Mouse (Mus musculus): ENCODE data around the gene Tm9sf1.

Gene Tm9sf1

GRCm38 (mm10) chr14:55643060-55643907 lies at the start of gene Tm9sf1:
Tm9sf1 (minus strand) TSS chr14:55643806.
- peak; percentile 75 for DNase-seq (ENCODE audit: low spot score)

GRCm38 (mm10) chr14:55689433-55689832 lies 45.8 kb upstream of the Tm9sf1 start:
- no peak for DNase-seq (ENCODE audit: low spot score)

GRCm38 (mm10) chr14:55682118-55682493 lies 38.5 kb upstream of the Tm9sf1 start:
- no peak for DNase-seq (ENCODE audit: low spot score)

- DNase-seq (ENCODE audit: low spot score) = peak; percentile 96
Measured at GRCm38 (mm10) chr14:55681160-55682117, 37.8 kb upstream of the Tm9sf1 start, which contains the start of gene Tinf2. Tinf2 (minus strand) TSS chr14:55681820.

DNA sequence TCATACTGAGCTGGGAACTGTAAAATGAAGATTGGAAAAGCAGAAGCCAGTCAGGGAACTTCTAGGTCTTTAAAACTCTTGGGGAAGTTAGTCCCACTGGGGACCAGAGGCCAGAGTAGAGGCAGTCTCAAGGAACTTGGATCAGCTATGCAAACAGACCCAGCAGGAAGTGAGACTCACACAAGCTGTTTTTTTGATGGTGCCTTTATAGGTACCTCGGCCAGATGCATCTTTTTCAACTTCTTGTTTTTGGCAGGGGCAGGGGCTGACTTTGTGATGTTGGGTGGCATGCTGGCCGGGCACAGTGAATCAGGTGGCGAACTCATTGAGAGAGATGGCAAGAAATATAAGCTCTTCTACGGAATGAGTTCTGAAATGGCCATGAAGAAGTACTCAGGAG lies 34.0 kb upstream of the Tm9sf1 start:
- DNase-seq (ENCODE audit: low spot score) = no peak

- no peak for DNase-seq (ENCODE audit: low spot score)
Measured at GRCm38 (mm10) chr14:55672741-55673060, 29.1 kb upstream of the Tm9sf1 start.

DNA sequence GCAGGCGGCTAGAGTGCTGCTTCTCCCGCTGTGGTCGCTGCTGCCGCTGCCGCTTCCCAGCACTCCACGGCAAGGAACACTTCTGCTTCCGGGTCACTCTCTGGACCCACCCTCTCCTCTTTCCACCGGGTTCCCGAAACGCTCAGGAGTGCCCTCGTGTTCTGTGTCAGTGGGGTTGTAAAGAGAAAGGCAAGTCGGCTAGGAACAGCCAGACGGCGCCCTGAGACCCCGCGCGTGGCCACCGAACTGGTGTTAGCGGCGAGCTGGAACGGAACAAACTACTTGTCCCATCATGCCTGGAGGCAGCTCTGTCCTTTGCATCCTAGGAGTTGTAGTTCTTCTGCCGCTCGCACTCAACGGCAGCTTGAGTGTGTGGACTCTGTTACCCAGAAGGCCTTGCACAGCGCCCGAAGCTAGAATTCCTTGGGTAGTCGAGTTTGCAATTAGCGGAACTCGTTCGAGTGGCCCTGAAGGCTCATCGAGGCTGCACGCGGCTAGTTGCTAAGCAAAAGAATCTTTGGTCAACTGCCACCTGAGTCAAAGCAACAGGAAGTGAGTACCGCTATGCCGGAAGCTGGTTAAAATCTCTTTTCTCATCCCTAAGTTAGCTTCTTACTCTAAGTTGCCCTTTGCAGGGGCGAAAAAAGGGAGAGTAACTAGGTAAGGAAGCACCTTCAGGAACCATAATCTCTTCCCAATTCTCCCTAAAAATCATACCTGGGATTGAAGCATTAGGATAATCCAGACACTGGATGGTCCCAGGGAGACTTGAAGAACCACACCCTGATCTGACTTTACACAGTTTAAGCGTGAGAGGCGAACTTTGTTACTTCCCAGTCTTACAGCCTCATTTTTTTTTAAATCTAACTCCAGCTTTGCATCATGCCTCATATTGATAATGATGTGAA lies 28.5 kb upstream of the Tm9sf1 start, which contains the start of the genes Gmpr2 and Nedd8:
Gene Gmpr2 (plus strand): TSS at position 109 of the 908 bp plus-strand sequence.
Gene Nedd8 (minus strand): TSS at position 292 of the 908 bp plus-strand sequence.
- peak; percentile 90 for DNase-seq (ENCODE audit: low spot score)

GRCm38 (mm10) chr14:55671486-55671832 lies 27.9 kb upstream of the Tm9sf1 start:
- DNase-seq (ENCODE audit: low spot score) = no peak

GRCm38 (mm10) chr14:55660636-55661035 lies 17.0 kb upstream of the Tm9sf1 start:
- no peak for DNase-seq (ENCODE audit: low spot score)

DNA sequence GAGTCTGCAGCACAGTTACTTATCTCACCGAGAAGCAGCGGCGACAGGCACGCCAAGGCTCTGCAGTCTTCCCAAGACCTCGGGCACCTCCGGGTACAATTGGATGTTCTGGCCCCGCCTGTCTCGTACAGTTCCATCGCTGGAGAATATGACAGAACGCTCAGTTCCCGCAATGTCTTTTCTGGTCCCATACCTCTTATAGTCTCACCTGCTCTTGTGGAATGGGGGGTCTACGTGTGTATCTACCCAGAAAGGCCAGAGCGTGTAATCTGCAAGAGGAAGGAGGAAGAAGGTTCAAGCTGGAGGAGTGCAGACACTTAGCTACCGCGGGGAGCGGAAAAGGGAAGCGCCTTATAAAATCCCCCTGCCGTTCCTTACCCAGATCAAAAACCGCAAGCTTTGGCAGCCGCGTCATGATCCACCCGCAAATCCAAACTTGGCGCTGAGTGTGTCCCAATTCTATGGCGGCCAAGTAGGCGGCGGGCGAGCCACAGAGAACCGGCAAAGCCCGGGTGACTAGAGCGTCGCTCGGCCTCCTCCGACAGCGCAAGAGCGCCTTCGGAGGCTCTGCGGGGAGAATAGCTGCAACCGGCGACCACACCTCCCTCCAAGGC lies 16.5 kb upstream of the Tm9sf1 start, which contains the start of gene Mdp1:
Gene Mdp1 (minus strand): TSS at position 549 of the 614 bp plus-strand sequence.
- peak; percentile 81 for DNase-seq (ENCODE audit: low spot score)

GRCm38 (mm10) chr14:55658011-55658410 lies 14.4 kb upstream of the Tm9sf1 start:
- no peak for DNase-seq (ENCODE audit: low spot score)

GRCm38 (mm10) chr14:55656935-55657334 lies 13.3 kb upstream of the Tm9sf1 start:
- DNase-seq (ENCODE audit: low spot score) = no peak

DNA sequence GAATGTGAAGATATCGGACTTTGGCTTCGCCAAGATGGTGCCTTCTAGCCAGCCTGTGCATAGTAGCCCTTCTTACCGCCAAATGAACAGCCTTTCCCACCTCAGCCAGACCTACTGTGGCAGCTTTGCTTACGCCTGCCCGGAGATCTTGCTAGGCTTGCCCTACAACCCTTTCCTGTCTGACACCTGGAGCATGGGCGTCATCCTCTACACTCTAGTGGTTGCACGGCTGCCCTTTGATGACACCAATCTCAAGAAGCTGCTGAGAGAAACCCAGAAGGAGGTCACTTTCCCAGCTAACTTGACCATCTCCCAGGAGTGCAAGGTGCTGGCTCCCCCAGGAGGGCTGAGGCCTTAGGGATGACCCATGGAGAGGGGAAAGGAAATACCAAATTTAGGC lies 7.9 kb upstream of the Tm9sf1 start:
- DNase-seq (ENCODE audit: low spot score) = no peak

- no peak for DNase-seq (ENCODE audit: low spot score)
Measured at GRCm38 (mm10) chr14:55649884-55650283, 6.3 kb upstream of the Tm9sf1 start, which contains the start of gene Tssk4. Tssk4 (plus strand) TSS chr14:55650184.

- DNase-seq (ENCODE audit: low spot score) = no peak
Measured at GRCm38 (mm10) chr14:55644261-55644888, 769 bp upstream of the Tm9sf1 start.

GRCm38 (mm10) chr14:55642679-55643059 lies 937 bp downstream of the Tm9sf1 start:
- DNase-seq (ENCODE audit: low spot score) = no peak

GRCm38 (mm10) chr14:55641291-55641690 lies 2.3 kb downstream of the Tm9sf1 start:
- no peak for DNase-seq (ENCODE audit: low spot score)

DNA sequence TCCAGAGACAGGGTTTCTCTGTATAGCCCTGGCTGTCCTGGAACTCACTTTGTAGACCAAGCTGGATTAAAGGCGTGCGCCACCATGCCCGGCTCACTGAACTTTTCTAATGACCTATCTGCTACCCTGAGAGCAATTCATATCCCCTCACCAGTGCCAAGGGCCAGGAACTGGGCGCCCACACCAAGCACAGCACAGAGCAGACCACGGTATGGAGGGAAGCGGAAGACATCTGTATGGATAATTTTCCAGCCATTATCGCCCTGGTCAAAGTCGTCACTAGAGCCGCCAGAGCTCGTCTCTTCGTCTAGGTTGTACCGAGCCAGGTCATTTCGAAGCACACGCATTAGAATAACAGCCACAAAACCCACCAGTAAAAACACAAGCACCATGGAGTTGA lies 2.8 kb downstream of the Tm9sf1 start:
- no peak for DNase-seq (ENCODE audit: low spot score)

DNA sequence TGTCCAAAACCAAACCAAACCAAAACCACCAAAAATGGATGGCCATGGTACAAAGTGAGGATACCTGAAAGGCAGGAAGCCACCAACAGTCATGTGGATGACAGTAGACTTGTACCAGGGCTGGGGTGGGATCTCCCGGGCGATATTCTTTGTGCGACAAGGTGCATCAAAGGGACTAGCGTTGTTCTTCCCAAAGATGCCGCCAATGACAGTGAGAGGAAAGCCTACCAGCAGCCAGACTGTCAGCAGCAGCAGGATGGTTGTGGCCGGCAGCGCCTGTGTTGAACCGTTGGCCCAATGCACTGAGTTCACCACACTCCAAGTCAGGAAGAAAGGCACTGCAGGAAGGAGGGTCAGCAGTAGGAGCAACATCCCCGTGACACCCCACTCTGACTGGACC lies 5.8 kb downstream of the Tm9sf1 start, which contains the start of gene Gm49378:
Gene Gm49378 (minus strand): TSS at position 101 of the 400 bp plus-strand sequence.
- DNase-seq (ENCODE audit: low spot score) = no peak

- DNase-seq (ENCODE audit: low spot score) = peak; percentile 76
Measured at GRCm38 (mm10) chr14:55635523-55636007, 8.0 kb downstream of the Tm9sf1 start, which contains the start of gene Ipo4. Ipo4 (minus strand) TSS chr14:55635957.
